Mouse (Mus musculus) midbrain, embryonic 11.5 days (tissue): ENCODE data around the gene Pla2r1. TPM values are rescaled to one million over a fixed set of nuclear protein-coding genes. Genes with fewer than 3 reads are reported as not detected.

Experiments used
- ATAC-seq: fragments of 200-750 bp; cut with Nextera tagmentation; 2 replicates; pipeline ENCODE4 v1.8.0; 2017; ENCODE audit warnings: moderate TSS enrichment, moderate library complexity; ENCODE audit not compliant: low FRiP score
- DNase-seq: peaks from one replicate; pipeline ENCODE4 v3.0.0; 2015; ENCODE audit warnings: low spot score; ENCODE audit errors: missing footprints
- H3K27ac ChIP-seq: fragments of 300-500 bp; sonication (generic); 2 replicates; pipeline ENCODE4 v1.5.1; 2014; ENCODE audit warnings: low read depth, low read length
- H3K27me3 ChIP-seq: fragments of 300-500 bp; sonication (generic); 2 replicates; pipeline ENCODE4 v1.6.1; 2014; ENCODE audit warnings: mild to moderate bottlenecking, low read length, moderate library complexity, mixed read lengths; ENCODE audit not compliant: control insufficient read depth, insufficient read depth
- H3K36me3 ChIP-seq: fragments of 300-500 bp; sonication (generic); 2 replicates; pipeline ENCODE4 v1.6.1; 2014; ENCODE audit warnings: mild to moderate bottlenecking, low read length, moderate library complexity, mixed read lengths; ENCODE audit not compliant: control insufficient read depth, insufficient read depth
- H3K4me1 ChIP-seq: fragments of 300-500 bp; sonication (generic); 2 replicates; pipeline ENCODE4 v1.6.1; 2014; ENCODE audit warnings: low read length; ENCODE audit not compliant: control insufficient read depth, insufficient read depth
- H3K4me2 ChIP-seq: fragments of 300-500 bp; sonication (generic); 2 replicates; pipeline ENCODE4 v1.6.1; 2014; ENCODE audit warnings: mild to moderate bottlenecking, moderate library complexity
- H3K4me3 ChIP-seq: fragments of 300-500 bp; sonication (generic); 2 replicates; pipeline ENCODE4 v1.5.1; 2014; ENCODE audit warnings: low read depth, low read length
- H3K9ac ChIP-seq: fragments of 300-500 bp; sonication (generic); 2 replicates; pipeline ENCODE4 v1.6.1; 2014; ENCODE audit warnings: low read length
- H3K9me3 ChIP-seq: fragments of 300-500 bp; sonication (generic); 2 replicates; pipeline ENCODE4 v1.6.1; 2016; ENCODE audit warnings: low read length; ENCODE audit not compliant: control insufficient read depth
- WGBS: fragments of 180-500 bp; shearing (Covaris S2); extraction: QIAGEN DNeasy Blood & Tissue Kit; methylation state at CpG from one replicate; pipeline ENCODE4 v1.1.7; 2014; 5-methylcytosine and 5-hydroxymethylcytosine counted together
- polyA plus RNA-seq: library from polyadenylated mRNA; unstranded; fragments of >200 nt; fragmentation: Nextera tagmentation; extraction: Ambion mirVana; gene quantifications from 2 replicates; pipeline ENCODE4 v1.2.1, GENCODE M21; 2014

Pla2r1 gene
- polyA plus RNA-seq, 1 experiment from 2014 or later, result 0.66 TPM

GRCm38 (mm10) chr2:60375608-60376107 lies 177.4 kb downstream of the Pla2r1 start:
- 94% methylated on average over 15 of the region's 15 CpGs for WGBS

DNA sequence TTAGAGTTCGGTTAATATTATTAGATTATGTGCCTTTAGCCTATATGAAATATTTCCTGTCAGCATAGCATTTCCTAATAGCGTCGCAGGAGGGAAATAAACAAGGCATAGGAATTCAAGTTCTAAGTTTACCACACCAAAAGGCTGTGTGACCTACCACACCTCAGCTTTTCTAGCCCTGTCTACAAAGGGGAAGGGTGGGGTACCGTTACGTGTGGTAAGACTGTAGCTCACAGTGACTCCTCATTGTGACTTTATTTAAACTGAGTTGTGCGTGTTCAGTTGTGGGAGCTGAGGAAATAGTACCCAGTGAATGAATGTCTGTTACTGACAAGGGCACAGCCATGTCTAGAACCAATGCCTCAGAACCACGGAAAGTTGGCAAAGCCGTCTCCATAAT lies 178.0 kb downstream of the Pla2r1 start:
- ATAC-seq (no peak), DNase-seq (no peak)
- 93% methylated on average over 8 of the region's 8 CpGs for WGBS
- H3K27me3 ChIP-seq, result no peaks in the 10 kb centered on the region
- no peaks in the 10 kb centered on the region for H3K36me3 ChIP-seq
- H3K9ac ChIP-seq, result no peak overlapping the region
- H3K4me3 ChIP-seq, result no peak overlapping the region
- no peaks in the 10 kb centered on the region for H3K9me3 ChIP-seq
- no peak overlapping the region for H3K27ac ChIP-seq
- H3K4me1 ChIP-seq, result no peaks in the 10 kb centered on the region
- no peak overlapping the region for H3K4me2 ChIP-seq

More at GRCm38 (mm10) chr2:60375608-60376107, 177.4 kb downstream of the Pla2r1 start:
- Histone ChIP-seq H3K27me3 (no peaks in the 10 kb centered on the region), H3K9me3 (no peaks in the 10 kb centered on the region), H3K4me3 (no peak overlapping the region), H3K4me1 (no peaks in the 10 kb centered on the region), H3K36me3 (no peaks in the 10 kb centered on the region), H3K4me2 (no peak overlapping the region), H3K9ac (no peak overlapping the region), H3K27ac (no peak overlapping the region)
- no peak for DNase-seq
- no peak for ATAC-seq

GRCm38 (mm10) chr2:60370188-60370587 lies 182.9 kb downstream of the Pla2r1 start:
- Histone ChIP-seq H3K4me2 (no peak overlapping the region), H3K36me3 (no peaks in the 10 kb centered on the region), H3K27ac (no peak overlapping the region), H3K9me3 (no peaks in the 10 kb centered on the region), H3K27me3 (no peaks in the 10 kb centered on the region), H3K4me3 (no peak overlapping the region), H3K9ac (no peak overlapping the region), H3K4me1 (no peaks in the 10 kb centered on the region)
- WGBS, result 96% methylated on average over 5 of the region's 5 CpGs
- no peak for ATAC-seq
- no peak for DNase-seq

DNA sequence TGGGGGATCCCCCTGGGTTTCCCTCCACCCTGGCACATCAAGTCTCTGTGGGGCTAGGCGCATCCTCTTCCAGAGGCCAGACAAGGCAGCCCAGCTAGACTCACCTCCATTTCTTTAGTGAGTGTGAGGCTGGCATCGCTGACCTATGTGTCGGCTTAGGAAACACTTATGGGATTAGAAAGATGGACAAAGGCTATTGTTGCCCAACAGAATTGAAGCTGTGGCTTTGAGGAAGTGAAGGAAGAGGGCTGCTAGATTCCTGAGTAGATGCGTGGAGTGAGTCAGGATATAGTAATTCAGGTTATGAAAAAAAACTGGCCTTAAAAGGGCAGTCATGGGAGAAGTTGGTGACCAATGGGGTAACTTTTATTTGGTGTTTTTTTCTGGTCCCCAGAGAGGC lies 183.7 kb downstream of the Pla2r1 start:
- no peaks in the 10 kb centered on the region for H3K4me1 ChIP-seq
- H3K36me3 ChIP-seq, result no peaks in the 10 kb centered on the region
- H3K4me3 ChIP-seq, result no peak overlapping the region
- WGBS, result 66% methylated on average over 4 of the region's 4 CpGs
- no peaks in the 10 kb centered on the region for H3K27me3 ChIP-seq
- ATAC-seq (no peak), DNase-seq (no peak)
- no peaks in the 10 kb centered on the region for H3K9me3 ChIP-seq
- H3K4me2 ChIP-seq, result no peak overlapping the region
- H3K27ac ChIP-seq, result no peak overlapping the region
- H3K9ac ChIP-seq, result no peak overlapping the region

GRCm38 (mm10) chr2:60367871-60368270 lies 185.2 kb downstream of the Pla2r1 start:
- no peak overlapping the region for H3K27ac ChIP-seq
- WGBS, result 94% methylated on average over 7 of the region's 7 CpGs
- DNase-seq (no peak), ATAC-seq (no peak)
- H3K9me3 ChIP-seq, result no peaks in the 10 kb centered on the region
- H3K9ac ChIP-seq, result no peak overlapping the region
- H3K4me1 ChIP-seq, result no peaks in the 10 kb centered on the region
- no peaks in the 10 kb centered on the region for H3K36me3 ChIP-seq
- H3K4me3 ChIP-seq, result no peak overlapping the region
- H3K27me3 ChIP-seq, result no peaks in the 10 kb centered on the region
- no peak overlapping the region for H3K4me2 ChIP-seq

Other genes with a start within 250 kb of the Pla2r1 start
- 2.0 and 2.3 TPM in 2 replicates for gene Ly75, start 170.0 kb downstream of the Pla2r1 start, polyA plus RNA-seq
- gene Itgb6, start 169.3 kb upstream of the Pla2r1 start, polyA plus RNA-seq, result 0.28 and 0.40 TPM in 2 replicates